Mouse (Mus musculus): Measurements from ENCODE around the gene Krtap3-1.
"Not testable (repeated sequence)": the region's sequence is repeated elsewhere in the genome, so short reads cannot be mapped to it uniquely, and the experiment has no call there.

Krtap3-1 gene

DNA sequence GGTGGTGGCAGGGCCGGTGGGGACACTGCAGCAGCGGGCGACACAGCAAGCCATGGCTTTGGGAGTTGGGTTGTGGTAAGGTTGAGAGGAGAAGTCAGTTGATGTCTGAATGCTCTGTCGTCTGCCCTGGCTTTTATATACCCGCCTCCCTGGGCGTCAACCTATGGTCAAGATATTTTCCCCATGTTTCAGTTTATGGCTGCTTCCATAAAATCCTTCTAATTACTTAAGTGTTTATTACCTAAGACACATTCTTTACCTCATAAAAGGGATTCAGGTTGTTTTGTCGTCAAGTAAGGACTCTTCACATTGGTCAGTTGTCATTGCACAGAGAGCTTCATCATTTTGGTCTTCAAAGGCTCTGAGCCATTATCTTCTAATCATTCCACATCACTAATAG lies at the start of gene Krtap3-1:
TSS of gene Krtap3-1 (minus strand) at position 101 of the 400 bp plus-strand sequence.
- no peak for DNase-seq

DNA sequence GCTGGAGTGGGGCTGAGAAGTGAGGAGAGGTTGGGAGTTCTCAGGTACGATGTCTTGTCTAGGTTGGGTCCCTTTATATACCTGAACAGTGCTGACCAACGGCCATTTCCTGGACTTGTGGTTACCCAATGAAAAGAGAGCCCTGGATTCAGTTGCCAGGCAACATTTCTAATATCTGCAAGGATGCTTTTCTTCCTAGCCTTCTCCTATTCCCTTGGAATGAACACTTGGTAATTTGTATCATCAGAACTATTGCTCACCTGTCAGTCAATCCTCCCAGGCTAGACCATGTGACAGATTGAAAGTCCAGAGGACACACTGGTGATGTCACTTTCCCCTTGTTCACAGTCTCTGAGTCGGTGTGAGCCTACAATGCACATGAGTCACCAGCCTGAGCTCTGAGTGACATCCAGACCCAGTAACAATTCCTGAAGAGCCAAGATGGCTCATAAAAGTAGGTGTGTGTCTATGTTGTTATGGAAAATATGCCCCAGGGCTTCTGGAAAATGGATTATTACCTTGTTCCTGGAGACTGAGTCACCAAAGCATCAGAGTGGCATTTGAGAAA lies 48.5 kb upstream of the Krtap3-1 start, which contains the start of gene Krtap2-4:
TSS of gene Krtap2-4 (minus strand) at position 51 of the 568 bp plus-strand sequence.
- no peak for DNase-seq

GRCm38 (mm10) chr11:99610089-99610488 lies 43.7 kb upstream of the Krtap3-1 start, which contains the start of gene Gm11937:
Gene Gm11937, minus strand, starts transcription at chr11:99610189.
- not testable (repeated sequence) for DNase-seq

DNA sequence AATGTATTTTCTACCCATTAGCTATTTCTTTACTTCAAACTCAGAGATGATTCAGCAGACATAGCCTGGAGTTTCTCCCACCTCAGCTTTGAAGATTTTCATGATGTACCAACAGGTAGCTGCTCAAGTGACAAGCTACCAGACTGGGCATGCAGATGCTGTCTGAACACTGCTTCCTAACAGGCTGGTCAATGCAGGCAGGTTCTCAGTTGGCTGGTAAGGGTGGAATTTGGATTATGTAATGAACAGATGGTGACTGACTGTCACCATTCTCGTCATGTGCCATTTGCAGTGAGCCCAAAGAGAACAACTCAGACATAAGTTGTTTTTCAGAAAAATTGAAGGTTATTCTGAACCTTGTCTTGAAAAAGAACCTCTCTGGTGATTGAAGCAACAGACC lies 42.7 kb upstream of the Krtap3-1 start:
- peak; percentile 9 to 18 for DNase-seq

- DNase-seq, result not testable (repeated sequence)
Measured at GRCm38 (mm10) chr11:99603208-99603607, 36.8 kb upstream of the Krtap3-1 start, which contains the start of gene Gm11938. Gene Gm11938, minus strand, starts transcription at chr11:99603308.

GRCm38 (mm10) chr11:99597742-99598141 lies 31.3 kb upstream of the Krtap3-1 start, which contains the start of gene Krtap9-3:
Gene Krtap9-3, minus strand, starts transcription at chr11:99598105.
- DNase-seq, result not testable (repeated sequence)

DNA sequence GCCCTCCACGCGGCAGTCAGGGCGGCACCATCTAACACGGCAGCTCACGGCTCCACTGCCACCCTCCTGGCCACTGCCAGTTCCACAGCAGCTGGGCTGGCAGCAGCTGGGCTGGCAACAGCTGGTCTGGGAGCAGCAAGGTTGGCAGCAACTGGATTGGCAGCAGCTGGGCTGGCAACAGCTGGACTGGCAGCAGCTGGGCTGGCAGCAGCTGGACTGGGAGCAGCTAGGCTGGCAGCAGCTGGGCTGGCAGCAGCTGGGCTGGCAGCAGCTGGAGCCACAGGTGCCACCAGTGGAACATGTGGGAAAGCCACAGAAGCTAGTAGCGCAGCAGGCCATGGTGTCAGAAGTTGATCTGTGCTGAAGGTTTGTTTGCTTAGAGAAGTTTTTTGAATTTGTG lies 24.6 kb upstream of the Krtap3-1 start, which contains the start of gene Krtap1-3:
TSS of gene Krtap1-3 (minus strand) at position 359 of the 400 bp plus-strand sequence.
- DNase-seq, result no peak

GRCm38 (mm10) chr11:99585096-99585495 lies 18.7 kb upstream of the Krtap3-1 start:
- no peak for DNase-seq

DNA sequence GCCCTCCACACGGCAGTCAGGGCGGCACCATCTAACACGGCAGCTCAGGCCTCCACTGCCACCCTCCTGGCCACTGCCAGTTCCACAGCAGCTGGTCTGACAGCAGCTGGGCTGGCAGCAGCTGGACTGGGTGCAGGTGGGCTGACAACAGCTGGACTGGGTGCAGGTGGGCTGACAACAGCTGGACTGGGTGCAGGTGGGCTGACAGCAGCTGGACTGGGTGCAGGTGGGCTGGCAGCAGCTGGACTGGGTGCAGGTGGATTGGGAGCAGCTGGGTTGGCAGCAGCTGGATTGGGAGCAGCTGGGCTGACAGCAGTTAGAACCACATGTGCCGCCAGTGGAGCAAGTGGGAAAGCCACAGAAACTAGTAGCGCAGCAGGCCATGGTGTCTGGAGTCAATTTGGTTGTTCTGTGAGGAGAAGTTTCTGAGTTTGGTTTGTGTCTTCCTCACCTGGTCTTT lies 16.8 kb upstream of the Krtap3-1 start, which contains the start of gene Krtap1-4:
TSS of gene Krtap1-4 (minus strand) at position 410 of the 460 bp plus-strand sequence.
- no peak for DNase-seq

DNA sequence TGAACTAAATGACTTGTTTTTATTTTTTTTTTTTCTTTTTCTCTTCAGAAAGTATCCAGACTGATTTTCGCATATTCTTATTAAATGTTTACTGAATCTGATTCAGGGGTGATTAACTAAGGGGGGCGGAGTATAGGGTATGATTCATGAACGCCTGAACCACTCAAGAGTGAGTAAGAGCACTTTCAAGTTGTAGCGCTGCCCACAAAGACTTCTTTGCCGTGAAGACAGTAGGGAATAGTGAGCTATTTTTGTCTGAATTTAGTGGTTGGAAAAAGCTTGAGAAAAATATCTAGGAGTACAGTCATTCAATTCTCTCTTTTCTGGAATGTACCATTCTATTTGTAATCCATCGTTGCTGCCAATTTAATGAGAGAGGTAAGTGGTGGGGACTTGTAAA lies 15.1 kb upstream of the Krtap3-1 start:
- no peak for DNase-seq

DNA sequence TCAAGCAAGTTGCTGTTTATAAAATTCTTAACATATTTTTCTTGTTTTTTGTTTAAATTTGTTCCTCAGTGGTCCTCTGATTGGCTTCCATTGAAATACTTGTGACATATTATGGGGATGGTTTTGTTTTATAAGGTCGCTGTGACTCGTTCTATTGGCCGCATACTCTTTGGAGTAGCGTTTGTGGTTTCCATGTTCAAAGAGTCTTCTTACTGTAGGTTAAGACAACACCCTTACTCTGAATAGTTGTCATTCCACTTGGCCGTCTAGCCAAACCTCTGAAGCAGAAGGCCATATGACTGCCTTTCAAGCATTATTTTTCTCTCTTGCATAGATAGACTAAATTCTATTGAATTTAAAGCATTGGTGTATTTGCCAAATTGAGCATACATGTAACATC lies 14.6 kb upstream of the Krtap3-1 start:
- no peak for DNase-seq

GRCm38 (mm10) chr11:99580636-99581035 lies 14.2 kb upstream of the Krtap3-1 start, which contains the start of gene Krtap1-5:
Gene Krtap1-5, minus strand, starts transcription at chr11:99581016.
- DNase-seq, result no peak

DNA sequence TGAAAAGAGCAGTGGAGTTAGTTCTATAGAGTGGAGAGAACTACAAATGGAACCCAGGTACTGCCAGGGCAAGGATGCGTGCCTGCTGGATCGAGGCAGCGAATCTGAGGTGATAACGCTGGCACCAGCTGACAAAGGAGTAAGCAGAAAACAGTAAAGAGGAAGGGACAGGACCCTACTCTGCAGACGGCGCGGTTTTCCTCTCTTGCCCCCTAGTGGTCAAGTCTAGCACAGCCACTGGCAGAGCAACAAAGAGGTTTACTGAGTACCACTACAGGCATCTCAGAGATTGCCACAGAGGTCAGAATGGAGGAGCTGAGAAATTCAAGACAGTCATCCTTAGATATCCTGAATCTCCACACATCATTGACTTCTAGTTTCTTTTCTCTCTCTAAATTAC lies 7.7 kb upstream of the Krtap3-1 start:
- peak; percentile 66 to 81 for DNase-seq

- no peak for DNase-seq
Measured at GRCm38 (mm10) chr11:99573164-99573563, 6.7 kb upstream of the Krtap3-1 start.

- no peak for DNase-seq
Measured at GRCm38 (mm10) chr11:99562580-99562979, 3.9 kb downstream of the Krtap3-1 start.

- no peak for DNase-seq
Measured at GRCm38 (mm10) chr11:99559366-99559765, 7.1 kb downstream of the Krtap3-1 start, which contains the start of gene Gm11939. Gene Gm11939, minus strand, starts transcription at chr11:99559466.

GRCm38 (mm10) chr11:99557976-99558745 lies 8.3 kb downstream of the Krtap3-1 start:
- DNase-seq, result no peak

- no peak for DNase-seq
Measured at GRCm38 (mm10) chr11:99556753-99557152, 9.7 kb downstream of the Krtap3-1 start, which contains the start of gene Krtap3-2. Gene Krtap3-2, minus strand, starts transcription at chr11:99556853.

GRCm38 (mm10) chr11:99556195-99556594 lies 10.2 kb downstream of the Krtap3-1 start:
- DNase-seq, result no peak

- no peak for DNase-seq
Measured at GRCm38 (mm10) chr11:99550765-99551164, 15.7 kb downstream of the Krtap3-1 start, which contains the start of gene Krtap3-3. Gene Krtap3-3, minus strand, starts transcription at chr11:99550865.

GRCm38 (mm10) chr11:99547892-99548291 lies 18.5 kb downstream of the Krtap3-1 start:
- no peak for DNase-seq

DNA sequence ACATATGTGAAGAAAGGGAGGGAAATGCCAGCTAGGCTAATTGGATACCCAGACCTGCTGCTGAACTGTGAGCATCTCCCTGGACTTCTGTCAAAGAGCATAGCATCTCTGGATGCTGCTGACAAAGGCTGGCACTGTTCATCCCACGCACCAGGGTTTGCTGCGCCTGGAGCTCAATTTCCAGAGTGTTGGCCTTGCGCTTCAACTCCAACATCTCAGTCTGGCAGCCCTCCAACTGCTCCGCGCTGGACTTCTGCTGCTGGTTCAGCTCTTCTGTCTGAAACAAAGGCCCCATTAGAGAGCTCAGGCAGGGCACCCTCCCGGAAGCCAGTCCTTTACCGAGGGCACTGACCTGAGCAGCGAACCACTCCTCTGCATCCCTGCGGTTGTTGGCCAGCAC lies 26.7 kb downstream of the Krtap3-1 start:
- DNase-seq, result peak; percentile 56 to 74

GRCm38 (mm10) chr11:99521288-99521860 lies 45.1 kb downstream of the Krtap3-1 start, which contains the start of gene Krt39:
Gene Krt39, minus strand, starts transcription at chr11:99521338.
- no peak for DNase-seq

All from cerebellum, postnatal 25 days (tissue).